ENCODE assay signal across 12 mouse cellular contexts in genomic region chr12:99686418-99686992, GRCm38 (mm10).
A peak's percentile ranks its signal among the peaks of the same experiment; 100 is the strongest.
DNase-seq lines count a peak whose midpoint lies in the region; ATAC-seq and TF ChIP-seq lines count a peak whose summit lies in the region.
"Had no signal": no experiment of that assay in that cellular context is flagged by ENCODE, and none has a peak within 500 bp of the region (broad histone marks: within the 10 kb centered on the region; RNA-seq: fewer than 3 reads in every experiment).

No protein-coding gene starts in this region.

- no peak overlapping the region for H3K27ac ChIP-seq in liver, embryonic 11.5 days (ENCODE audit: low read depth, low read length)
- H3K27ac ChIP-seq in forebrain, embryonic 15.5 days (replicated peaks): no peak overlapping the region
- H3K27ac ChIP-seq: intestine, embryonic 15.5 days; liver, embryonic 14.5 days; midbrain, embryonic 13.5 days had no signal

- no peaks in the 10 kb centered on the region for H3K36me3 ChIP-seq in liver, embryonic 11.5 days (ENCODE audit: control insufficient read depth, insufficient read depth, low read length)
- H3K36me3 ChIP-seq in forebrain, embryonic 15.5 days: no peaks in the 10 kb centered on the region
- H3K36me3 ChIP-seq: embryonic facial prominence, embryonic 13.5 days; intestine, embryonic 15.5 days; midbrain, embryonic 13.5 days had no signal

- ATAC-seq in granulocyte monocyte progenitor cell, adult 5-6 weeks (replicated peaks; ENCODE audit: poor library complexity, severe bottlenecking): peak; percentile 9; the same call in 1 of the 2 replicates
- no peak for ATAC-seq in monocyte, adult 5-6 weeks (replicated peaks; ENCODE audit: insufficient number of reproducible peaks, low FRiP score, low TSS enrichment, poor library complexity, severe bottlenecking)
- no peak for ATAC-seq in liver, embryonic 11.5 days (replicated peaks; ENCODE audit: low FRiP score)
- no peak for ATAC-seq in forebrain, embryonic 15.5 days (replicated peaks)
- ATAC-seq: intestine, embryonic 15.5 days; midbrain, embryonic 13.5 days had no signal

- no peak for TF ChIP-seq POLR2A in lung, adult 2 months (IDR thresholded peaks at IDR 0.05; ENCODE audit: borderline replicate concordance, extremely low read depth, low read depth, low read length)

- H3K9ac ChIP-seq in liver, embryonic 11.5 days (ENCODE audit: low read depth, low read length): no peak overlapping the region
- H3K9ac ChIP-seq in forebrain, embryonic 15.5 days (replicated peaks): no peak overlapping the region
- H3K9ac ChIP-seq: embryonic facial prominence, embryonic 13.5 days; intestine, embryonic 15.5 days; liver, embryonic 14.5 days; midbrain, embryonic 13.5 days had no signal

- no peak overlapping the region for H3K4me3 ChIP-seq in lung, adult 2 months (replicated peaks; ENCODE audit: extremely low read depth, low read depth, low read length)
- H3K4me3 ChIP-seq in liver, embryonic 11.5 days (ENCODE audit: low read depth, low read length): no peak overlapping the region
- no peak overlapping the region for H3K4me3 ChIP-seq in forebrain, embryonic 15.5 days
- H3K4me3 ChIP-seq: embryonic facial prominence, embryonic 13.5 days; intestine, embryonic 15.5 days; midbrain, embryonic 13.5 days had no signal

- no peak overlapping the region for H3K4me2 ChIP-seq in liver, embryonic 11.5 days
- no peak overlapping the region for H3K4me2 ChIP-seq in forebrain, embryonic 15.5 days (replicated peaks)
- H3K4me2 ChIP-seq: embryonic facial prominence, embryonic 13.5 days; intestine, embryonic 15.5 days; midbrain, embryonic 13.5 days had no signal

- H3K4me1 ChIP-seq in lung, adult 2 months (ENCODE audit: control insufficient read depth, insufficient read depth, low read length): no peaks in the 10 kb centered on the region
- peaks cover 3% of the 10 kb centered on the region; the same call in 1 of the 2 replicates for H3K4me1 ChIP-seq in liver, embryonic 11.5 days (replicated peaks; ENCODE audit: control insufficient read depth, insufficient read depth, low read length)
- no peaks in the 10 kb centered on the region for H3K4me1 ChIP-seq in forebrain, embryonic 15.5 days
- H3K4me1 ChIP-seq: intestine, embryonic 15.5 days; midbrain, embryonic 13.5 days had no signal

- peak; percentile 20 to 24 for DNase-seq in lung, adult 18-20 months
- DNase-seq in lung, adult 2 months: no peak
- peak; percentile 26 for DNase-seq in cerebellum, adult 8-10 months
- peak; percentile 32 for DNase-seq in lung, postnatal 36 days
- DNase-seq in liver, embryonic 11.5 days (ENCODE audit: low spot score): no peak

- TF ChIP-seq CTCF in lung, adult 2 months (IDR thresholded peaks at IDR 0.05; ENCODE audit: insufficient read depth, low read length): no peak

- H3K9me3 ChIP-seq in liver, embryonic 11.5 days (ENCODE audit: control insufficient read depth, low read length): no peaks in the 10 kb centered on the region
- H3K9me3 ChIP-seq in forebrain, embryonic 15.5 days: no peaks in the 10 kb centered on the region
- H3K9me3 ChIP-seq: embryonic facial prominence, embryonic 13.5 days; intestine, embryonic 15.5 days; midbrain, embryonic 13.5 days had no signal

- no peaks in the 10 kb centered on the region for H3K27me3 ChIP-seq in liver, embryonic 11.5 days (replicated peaks; ENCODE audit: control insufficient read depth, insufficient read depth, low read length)
- H3K27me3 ChIP-seq in forebrain, embryonic 15.5 days: no peaks in the 10 kb centered on the region
- H3K27me3 ChIP-seq: embryonic facial prominence, embryonic 13.5 days; intestine, embryonic 15.5 days; midbrain, embryonic 13.5 days had no signal

- 35% methylated on average over 6 of the region's 6 CpGs for WGBS in lung, adult 2 months
- 69% methylated on average over 6 of the region's 6 CpGs for WGBS in liver, embryonic 11.5 days
- WGBS in forebrain, embryonic 15.5 days: 68% methylated on average over 6 of the region's 6 CpGs

Comparison
In these comparisons a context has a peak if more than half of its experiments do, and no peak if none do; other contexts are left out.
1. DNase-seq: peak in lung, adult 18-20 months (2 of 2), cerebellum, adult 8-10 months (single experiment) and lung, postnatal 36 days (single experiment); none in lung, adult 2 months (single experiment) and liver, embryonic 11.5 days (single experiment).